In the genomic region with DNA sequence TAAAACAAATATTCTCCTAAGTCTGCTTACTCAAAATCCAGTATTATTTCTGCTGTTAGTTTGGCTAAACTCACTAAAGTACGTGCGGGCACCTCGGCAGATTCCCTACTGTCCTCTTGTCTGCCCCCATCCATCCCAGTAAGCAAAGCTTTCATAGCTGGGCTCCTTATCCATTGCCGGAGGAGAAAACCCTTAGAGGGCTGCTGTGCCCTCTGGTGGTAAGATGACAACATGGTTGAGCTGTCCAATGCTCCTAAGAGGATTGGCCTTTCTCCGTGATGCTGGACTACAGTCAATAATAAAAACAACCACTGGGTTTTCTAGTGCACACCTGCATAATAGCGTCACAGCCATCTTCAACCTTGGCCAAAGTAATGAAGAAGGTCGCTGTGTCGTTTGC, we compare ENCODE assay signal across 9 mouse cellular contexts. TPM values are rescaled to one million over a fixed set of nuclear protein-coding genes. Genes with fewer than 3 reads are reported as not detected.
DNase-seq lines count a peak whose midpoint lies in the region; ATAC-seq and TF ChIP-seq lines count a peak whose summit lies in the region.
"Had no signal": no experiment of that assay in that cellular context is flagged by ENCODE, and none has a peak within 500 bp of the region (broad histone marks: within the 10 kb centered on the region; RNA-seq: fewer than 3 reads in every experiment).

No protein-coding gene starts in this region.

- TF ChIP-seq CTCF in CH12.LX (conservative IDR thresholded peaks at IDR 0.05 in 1 of 2, IDR thresholded peaks at IDR 0.05 in 1 of 2; ENCODE audit: low read depth in 2 of 2, low read length in 2 of 2), result peak; percentile 39 to 91; a peak in 3 of 4 replicates
- peak; percentile 94 for TF ChIP-seq CTCF in heart, postnatal 0 days (IDR thresholded peaks at IDR 0.05; ENCODE audit: low read depth)

- TF ChIP-seq EP300 in CH12.LX (IDR thresholded peaks at IDR 0.05; ENCODE audit: low read length), result no peak
- TF ChIP-seq EP300 in heart, postnatal 0 days (IDR thresholded peaks at IDR 0.05; ENCODE audit: low read depth), result no peak

- no peaks in the 10 kb centered on the region for H3K79me2 ChIP-seq in CH12.LX (replicated peaks; ENCODE audit: control insufficient read depth, extremely low read depth, insufficient read depth, poor library complexity, severe bottlenecking)

- H3K4me3 ChIP-seq in CH12.LX (replicated peaks in 1 of 3; ENCODE audit: low read depth in 2 of 3, low read length in 2 of 3, poor library complexity in 1 of 3), result no peak overlapping the region
- no peak overlapping the region for H3K4me3 ChIP-seq in heart, postnatal 0 days (ENCODE audit: low read depth, low read length)
- H3K4me3 ChIP-seq in midbrain, embryonic 13.5 days (replicated peaks), result no peak overlapping the region
- H3K4me3 ChIP-seq: megakaryocyte, embryonic 14.5 days had no signal

- H3K27me3 ChIP-seq in CH12.LX (replicated peaks), result no peaks in the 10 kb centered on the region
- H3K27me3 ChIP-seq in heart, postnatal 0 days (ENCODE audit: control insufficient read depth, insufficient read depth, low read length), result no peaks in the 10 kb centered on the region
- no peaks in the 10 kb centered on the region for H3K27me3 ChIP-seq in midbrain, embryonic 13.5 days

- no peak for DNase-seq in frontal cortex, postnatal 25 days (ENCODE audit: low spot score in 2 of 2)
- DNase-seq in CH12.LX (ENCODE audit: extremely low read depth), result peak; percentile 63
- peak; percentile 69 to 81 for DNase-seq in cerebellum, postnatal 25 days
- peak; percentile 84 for DNase-seq in heart, postnatal 0 days (ENCODE audit: low spot score)
- peak; percentile 53 for DNase-seq in left cerebral cortex, adult 11 months (ENCODE audit: low spot score)

- H3K36me3 ChIP-seq in CH12.LX (replicated peaks in 1 of 2; ENCODE audit: control insufficient read depth in 1 of 2, insufficient read depth in 1 of 2, low read length in 1 of 2), result no peaks in the 10 kb centered on the region
- no peaks in the 10 kb centered on the region for H3K36me3 ChIP-seq in heart, postnatal 0 days (replicated peaks; ENCODE audit: control insufficient read depth, insufficient read depth, low read length)
- H3K36me3 ChIP-seq in midbrain, embryonic 13.5 days, result peaks cover 36% of the 10 kb centered on the region

- H3K9me3 ChIP-seq in CH12.LX (replicated peaks; ENCODE audit: low read length), result no peaks in the 10 kb centered on the region
- no peaks in the 10 kb centered on the region for H3K9me3 ChIP-seq in heart, postnatal 0 days (replicated peaks; ENCODE audit: control insufficient read depth, low read length)
- H3K9me3 ChIP-seq in midbrain, embryonic 13.5 days, result no peaks in the 10 kb centered on the region
- H3K9me3 ChIP-seq: megakaryocyte, embryonic 14.5 days had no signal

- no peak overlapping the region for H3K4me2 ChIP-seq in CH12.LX (ENCODE audit: insufficient read depth, low read depth, poor library complexity, severe bottlenecking)
- no peak overlapping the region for H3K4me2 ChIP-seq in heart, postnatal 0 days (ENCODE audit: low read depth, low read length)
- no peak overlapping the region for H3K4me2 ChIP-seq in midbrain, embryonic 13.5 days (replicated peaks)

- in situ Hi-C loops in CH12.LX (cut with MboI; ENCODE audit: low pct_ligation_motif_present, low pct_unique_long_range_greater_than_20kb, low sequenced_read_pairs), result loop anchor here (5.0 kb wide), 1 partner anchor 110 kb away; no protein-coding TSS in a partner anchor

- no peak for TF ChIP-seq POLR2A in CH12.LX (IDR thresholded peaks at IDR 0.05; ENCODE audit: low read depth, low read length)

- no peak overlapping the region for H3K9ac ChIP-seq in CH12.LX (ENCODE audit: insufficient read depth, low read depth)
- H3K9ac ChIP-seq in heart, postnatal 0 days (replicated peaks; ENCODE audit: low read depth, low read length), result no peak overlapping the region
- H3K9ac ChIP-seq in midbrain, embryonic 13.5 days (replicated peaks), result no peak overlapping the region

- ATAC-seq in frontal cortex, adult (ENCODE audit: low TSS enrichment), result peak; percentile 66
- ATAC-seq in heart, postnatal 0 days (ENCODE audit: insufficient read depth, low read depth), result peak; percentile 35; the same call in 1 of the 2 replicates
- 0 out of 2 replicates have a peak, but pooled peaks have one; percentile 2 for ATAC-seq in midbrain, embryonic 13.5 days
- ATAC-seq in inflammation-experienced regulatory T-cells, adult 6 months, result no peak

- peak; percentile 90 for TF ChIP-seq RAD21 in CH12.LX (IDR thresholded peaks at IDR 0.05; ENCODE audit: low read depth, low read length)

- peaks cover 2 to 27% of the 10 kb centered on the region in 2 experiments; a peak in 3 of 4 replicates for H3K4me1 ChIP-seq in CH12.LX (ENCODE audit: control insufficient read depth in 1 of 2, insufficient read depth in 2 of 2)
- peaks cover 15% of the 10 kb centered on the region for H3K4me1 ChIP-seq in heart, postnatal 0 days (ENCODE audit: control insufficient read depth, insufficient read depth)
- H3K4me1 ChIP-seq in midbrain, embryonic 13.5 days (replicated peaks), result peaks cover 30% of the 10 kb centered on the region
- H3K4me1 ChIP-seq: megakaryocyte, embryonic 14.5 days had no signal

- dilution Hi-C loops in CH12.LX (cut with MboI; ENCODE audit: extremely low pct_ligation_motif_present, extremely low pct_unique_long_range_greater_than_20kb, low sequenced_read_pairs), result no loop called here

- H3K27ac ChIP-seq in CH12.LX (ENCODE audit: insufficient read depth, low read depth), result no peak overlapping the region
- no peak overlapping the region for H3K27ac ChIP-seq in heart, postnatal 0 days (ENCODE audit: low read depth)
- H3K27ac ChIP-seq in midbrain, embryonic 13.5 days, result peak overlapping the region; percentile 81; the same call in 1 of the 2 replicates

- WGBS in heart, postnatal 0 days, result 24% methylated on average over 8 of the region's 8 CpGs
- 43% methylated on average over 8 of the region's 8 CpGs for WGBS in midbrain, embryonic 13.5 days

TF ChIP-seq in CH12.LX, 34 proteins besides CTCF, POLR2A, EP300 and RAD21:
- TF ChIP-seq ZC3H11A (IDR thresholded peaks at IDR 0.05; ENCODE audit: low read depth, low read length) (peak; percentile 75), NRF1 (IDR thresholded peaks at IDR 0.05; ENCODE audit: low read depth, low read length) (no peak), SMC3 (IDR thresholded peaks at IDR 0.05; ENCODE audit: low read depth, low read length) (peak; percentile 98)

RNA-seq across cellular contexts. Expression of a gene that starts 59.3 kb away (rescaled TPM):
- 0.34 TPM in 1 of 2 replicates, not detected in the other for total RNA-seq in CH12.LX (2012; rRNA removed)
- 0.59 TPM in 1 of 2 replicates, not detected in the other for total RNA-seq in CH12.LX (2014; rRNA removed)
- 0.04 and 0.15 TPM in 2 replicates for polyA plus RNA-seq in CH12.LX (2012; ENCODE audit: insufficient read length, low read depth)
- 8.9 and 14.5 TPM in 2 replicates for total RNA-seq in heart, postnatal 0 days (2014; rRNA removed; ENCODE audit: low replicate concordance)
- polyA plus RNA-seq in heart, postnatal 0 days (2015; fragmentation: Nextera tagmentation; extraction: Ambion mirVana), result 7.4 and 8.3 TPM in 2 replicates
- polyA plus RNA-seq in midbrain, embryonic 13.5 days (2015; fragmentation: Nextera tagmentation; extraction: Ambion mirVana), result 91.2 and 96.6 TPM in 2 replicates
- polyA plus RNA-seq in inflammation-experienced regulatory T-cells, adult 6 months (2017; shearing (Covaris generic)), result under 1 TPM in 1 of 3 experiments, not detected in 2; 0.13 TPM

Comparison
In these comparisons a context has a peak if more than half of its experiments do, and no peak if none do; other contexts are left out.
1. DNase-seq: peak in CH12.LX (single experiment), cerebellum, postnatal 25 days (2 of 2), heart, postnatal 0 days (single experiment) and left cerebral cortex, adult 11 months (single experiment); none in frontal cortex, postnatal 25 days (0 of 2).